Mouse (Mus musculus) CH12.LX (cell line): ENCODE results near the gene Fam89b.

Experiments used
- CHD2 ChIP-seq: IDR thresholded peaks from 2 replicates; pipeline ENCODE4 v1.6.1; 2011; ENCODE audit warnings: low read length, improper control_type of control experiment
- CTCF ChIP-seq, 2 experiments: IDR thresholded peaks in 1 of 2; conservative IDR thresholded peaks in 1 of 2; 2 replicates each; pipeline ENCODE4 v1.5.1; 2011 to 2012; ENCODE audit warnings: low read depth in 2 of 2, low read length in 2 of 2, improper control_type of control experiment in 1 of 2, inconsistent platforms in 1 of 2, mild to moderate bottlenecking in 1 of 2, moderate library complexity in 1 of 2
- HCFC1 ChIP-seq: IDR thresholded peaks from 2 replicates; pipeline ENCODE4 v1.6.1; 2012; ENCODE audit warnings: low read depth, mild to moderate bottlenecking, inconsistent platforms, low read length, improper control_type of control experiment
- KAT2A ChIP-seq: IDR thresholded peaks from 2 replicates; pipeline ENCODE4 v1.6.1; 2012; ENCODE audit warnings: low read length, improper control_type of control experiment, inconsistent platforms; ENCODE audit not compliant: insufficient replicate concordance
- NRF1 ChIP-seq: IDR thresholded peaks from 2 replicates; pipeline ENCODE4 v1.6.1; 2014; ENCODE audit warnings: low read depth, mild to moderate bottlenecking, inconsistent platforms, low read length, improper control_type of control experiment, moderate library complexity
- PAX5 ChIP-seq: IDR thresholded peaks from 2 replicates; pipeline ENCODE4 v1.6.1; 2012; ENCODE audit warnings: low read length, inconsistent platforms, mixed read lengths
- POLR2A ChIP-seq: IDR thresholded peaks from 2 replicates; pipeline ENCODE4 v1.6.1; 2011; ENCODE audit warnings: low read depth, mild to moderate bottlenecking, improper control_type of control experiment, low read length
- SMC3 ChIP-seq: IDR thresholded peaks from 2 replicates; pipeline ENCODE4 v1.6.1; 2011; ENCODE audit warnings: low read depth, low read length, improper control_type of control experiment
- TCF12 ChIP-seq: IDR thresholded peaks from 2 replicates; pipeline ENCODE4 v1.6.1; 2014; ENCODE audit warnings: low read depth, mild to moderate bottlenecking, inconsistent platforms, low read length, improper control_type of control experiment
- USF1 ChIP-seq: IDR thresholded peaks from 2 replicates; pipeline ENCODE4 v1.6.1; 2014; ENCODE audit warnings: low read depth, mild to moderate bottlenecking, inconsistent platforms, low read length, improper control_type of control experiment

DNA sequence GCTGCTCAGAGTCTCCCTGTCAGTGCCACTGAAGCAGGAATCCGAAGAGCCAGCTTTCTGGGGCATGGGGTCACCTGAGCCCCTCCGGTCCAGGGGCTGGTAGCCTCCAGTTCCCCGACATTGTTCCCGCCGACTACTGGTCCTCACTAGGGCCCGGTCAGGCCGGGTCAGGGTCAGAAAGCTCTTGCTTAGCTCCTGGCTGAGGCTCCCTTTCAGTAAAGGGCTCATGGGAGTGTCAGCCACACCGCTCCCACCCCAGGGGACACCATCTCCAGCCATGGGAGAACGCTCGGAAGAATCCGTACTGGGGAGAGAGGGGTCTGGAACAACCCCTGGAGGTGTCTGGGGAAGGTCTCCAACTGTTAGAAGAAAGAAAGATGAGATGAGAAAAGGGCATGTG, 43.6 kb downstream of the Fam89b start:
- no peak for TF ChIP-seq TCF12
- no peak for TF ChIP-seq SMC3
- TF ChIP-seq CHD2 = no peak
- no peak for TF ChIP-seq USF1
- TF ChIP-seq POLR2A = no peak
- no peak for TF ChIP-seq CTCF (conservative IDR thresholded peaks at IDR 0.05 in 1 of 2, IDR thresholded peaks at IDR 0.05 in 1 of 2; ENCODE audit: low read depth in 2 of 2, low read length in 2 of 2)
- TF ChIP-seq NRF1 = no peak
- no peak for TF ChIP-seq KAT2A
- no peak for TF ChIP-seq HCFC1
- no peak for TF ChIP-seq PAX5
